Mouse (Mus musculus): ENCODE data around the gene Gclc.

- TF ChIP-seq GABPA (IDR thresholded peaks at IDR 0.05; ENCODE audit: insufficient replicate concordance, low read depth, low read length) (no peak), CTCF (conservative IDR thresholded peaks at IDR 0.05 in 1 of 2, IDR thresholded peaks at IDR 0.05 in 1 of 2; ENCODE audit: low read depth in 2 of 2, low read length in 2 of 2) (no peak), EP300 (IDR thresholded peaks at IDR 0.05; ENCODE audit: low read length) (no peak), SMC3 (IDR thresholded peaks at IDR 0.05; ENCODE audit: low read depth, low read length) (no peak)
These were observed 28.7 kb downstream of the Gclc start for GRCm38 (mm10) chr9:77783006-77783405.
